Mouse (Mus musculus): Measurements from ENCODE around the gene Zbed3. TPM values are rescaled to one million over a fixed set of nuclear protein-coding genes. Genes with fewer than 3 reads are reported as not detected.

Gene Zbed3
- polyA plus RNA-seq (2012; ENCODE audit: low replicate concordance), result 7.8 and 11.9 TPM in 2 replicates

DNA sequence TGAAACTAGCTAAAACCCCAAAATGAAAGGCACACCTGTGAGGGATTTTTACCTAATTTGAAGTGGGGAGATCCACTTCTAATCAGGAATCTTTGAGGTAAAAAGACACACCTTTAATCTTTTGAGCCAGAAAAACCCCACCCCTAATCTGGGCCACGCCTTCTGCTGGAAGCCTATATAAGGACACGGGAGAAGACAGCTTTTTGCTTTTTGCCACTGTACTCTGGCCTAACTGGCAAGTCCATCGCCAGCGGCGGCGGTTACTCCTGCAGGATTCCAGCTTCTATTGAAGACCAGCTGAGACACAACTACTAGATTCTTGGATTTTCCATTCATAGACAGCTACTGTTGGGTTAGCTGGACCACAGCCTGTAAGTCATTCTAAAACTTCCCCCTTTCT is at the start of gene Zbed3:
Gene Zbed3, plus strand, starts transcription at position 213 of the 400 bp plus-strand sequence.

DNA sequence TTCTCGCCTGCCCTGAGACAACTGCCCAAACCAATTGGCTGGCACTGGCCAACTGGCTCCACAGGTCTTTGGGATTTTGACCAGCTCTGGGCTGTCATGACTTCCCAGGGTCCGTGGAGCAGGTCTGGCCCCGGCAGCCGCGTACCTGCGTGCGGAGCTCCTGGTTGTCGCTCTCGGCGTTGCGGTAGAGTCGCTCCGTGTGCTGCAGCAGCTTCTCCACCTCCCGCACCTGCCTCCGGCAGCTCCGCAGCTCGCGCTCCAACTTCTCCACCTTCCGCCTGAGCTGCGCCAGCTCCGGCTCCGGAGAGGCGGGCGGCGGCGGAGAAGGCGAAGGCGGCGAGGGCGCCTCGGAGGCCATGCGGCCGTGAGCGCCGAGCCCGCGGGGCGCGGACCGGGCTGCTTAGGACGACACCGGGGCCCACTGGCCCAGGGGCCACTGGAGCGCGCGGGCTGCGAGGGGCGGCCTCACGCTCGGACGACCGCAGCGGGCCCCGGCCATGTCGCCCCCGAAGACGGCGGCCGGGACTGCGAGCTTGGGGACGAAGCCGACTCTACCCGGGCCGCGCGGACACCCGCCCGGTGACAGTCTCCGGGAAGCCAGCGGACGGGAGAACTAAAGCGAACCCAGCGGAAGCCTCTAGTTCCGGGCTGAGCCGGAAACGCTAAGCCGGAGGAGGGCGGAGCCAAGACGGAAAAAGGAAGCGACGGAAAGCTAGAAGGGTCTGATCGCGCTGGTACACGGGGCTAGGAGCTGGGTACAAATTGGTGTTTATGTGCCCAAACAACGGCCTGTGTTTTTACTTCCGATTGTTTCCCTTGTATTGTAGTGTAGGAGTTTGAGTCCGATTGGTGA is 51.5 kb downstream of the Zbed3 start, which contains the start of gene Aggf1:
Gene Aggf1, minus strand, starts transcription at position 652 of the 853 bp plus-strand sequence.

Other genes with a start within 250 kb of the Zbed3 start
- gene Pde8b, start 73.3 kb upstream of the Zbed3 start, polyA plus RNA-seq (2012; ENCODE audit: low replicate concordance), result 0.13 and 0.35 TPM in 2 replicates
- gene Aggf1, start 51.7 kb downstream of the Zbed3 start, polyA plus RNA-seq (2012; ENCODE audit: low replicate concordance), result 13.6 and 22.7 TPM in 2 replicates
- not detected in 2 replicates for gene Crhbp, start 121.3 kb downstream of the Zbed3 start, polyA plus RNA-seq (2012; ENCODE audit: low replicate concordance)
- not detected in 2 replicates for gene S100z, start 155.1 kb downstream of the Zbed3 start, polyA plus RNA-seq (2012; ENCODE audit: low replicate concordance)
- gene F2rl1, start 201.6 kb downstream of the Zbed3 start, polyA plus RNA-seq (2012; ENCODE audit: low replicate concordance), result 1.3 TPM in 2 replicates